Mouse (Mus musculus): ENCODE results near the gene Ankrd33b. TPM values are rescaled to one million over a fixed set of nuclear protein-coding genes. Genes with fewer than 3 reads are reported as not detected.

The Ankrd33b gene
- total RNA-seq, 1 experiment from 2014 or later: 0.23 TPM

- no peak for ATAC-seq (replicated peaks; ENCODE audit: low read depth, poor library complexity, severe bottlenecking)
Observed at GRCm38 (mm10) chr15:31343602-31344001, 23.9 kb downstream of the Ankrd33b start.

- no peak for ATAC-seq (replicated peaks; ENCODE audit: low read depth, poor library complexity, severe bottlenecking)
Observed at GRCm38 (mm10) chr15:31342496-31342901, 25.0 kb downstream of the Ankrd33b start.

GRCm38 (mm10) chr15:31342001-31342400 lies 25.5 kb downstream of the Ankrd33b start:
- ATAC-seq (replicated peaks; ENCODE audit: low read depth, poor library complexity, severe bottlenecking): 0 out of 2 replicates have a peak, but pooled peaks have one; percentile 19

- peak; percentile 13 for ATAC-seq (replicated peaks; ENCODE audit: low read depth, poor library complexity, severe bottlenecking)
Observed at GRCm38 (mm10) chr15:31338656-31339291, 28.8 kb downstream of the Ankrd33b start.

- ATAC-seq (replicated peaks; ENCODE audit: low read depth, poor library complexity, severe bottlenecking): no peak
Observed at GRCm38 (mm10) chr15:31337983-31338382, 29.5 kb downstream of the Ankrd33b start.

GRCm38 (mm10) chr15:31337192-31337741 lies 30.3 kb downstream of the Ankrd33b start:
- no peak for ATAC-seq (replicated peaks; ENCODE audit: low read depth, poor library complexity, severe bottlenecking)

- peak; percentile 75 for ATAC-seq (replicated peaks; ENCODE audit: low read depth, poor library complexity, severe bottlenecking)
Observed at GRCm38 (mm10) chr15:31336685-31337084, 30.8 kb downstream of the Ankrd33b start.

GRCm38 (mm10) chr15:31334829-31335228 lies 32.7 kb downstream of the Ankrd33b start:
- ATAC-seq (replicated peaks; ENCODE audit: low read depth, poor library complexity, severe bottlenecking): no peak

- ATAC-seq (replicated peaks; ENCODE audit: low read depth, poor library complexity, severe bottlenecking): peak; percentile 57
Observed at GRCm38 (mm10) chr15:31332541-31333163, 34.9 kb downstream of the Ankrd33b start.

- ATAC-seq (replicated peaks; ENCODE audit: low read depth, poor library complexity, severe bottlenecking): no peak
Observed at GRCm38 (mm10) chr15:31331742-31332141, 35.8 kb downstream of the Ankrd33b start.

GRCm38 (mm10) chr15:31328082-31328614 lies 39.4 kb downstream of the Ankrd33b start:
- no peak for ATAC-seq (replicated peaks; ENCODE audit: low read depth, poor library complexity, severe bottlenecking)

- peak; percentile 67 for ATAC-seq (replicated peaks; ENCODE audit: low read depth, poor library complexity, severe bottlenecking)
Observed at GRCm38 (mm10) chr15:31325660-31326354, 41.7 kb downstream of the Ankrd33b start.

- ATAC-seq (replicated peaks; ENCODE audit: low read depth, poor library complexity, severe bottlenecking): no peak
Observed at GRCm38 (mm10) chr15:31324551-31324950, 43.0 kb downstream of the Ankrd33b start.

GRCm38 (mm10) chr15:31323684-31324083 lies 43.8 kb downstream of the Ankrd33b start:
- ATAC-seq (replicated peaks; ENCODE audit: low read depth, poor library complexity, severe bottlenecking): no peak

GRCm38 (mm10) chr15:31320598-31321377 lies 46.7 kb downstream of the Ankrd33b start:
- ATAC-seq (replicated peaks; ENCODE audit: low read depth, poor library complexity, severe bottlenecking): no peak

- no peak for ATAC-seq (replicated peaks; ENCODE audit: low read depth, poor library complexity, severe bottlenecking)
Observed at GRCm38 (mm10) chr15:31319046-31319445, 48.5 kb downstream of the Ankrd33b start.

- peak; percentile 10; the same call in 1 of the 2 replicates for ATAC-seq (replicated peaks; ENCODE audit: low read depth, poor library complexity, severe bottlenecking)
Observed at GRCm38 (mm10) chr15:31318158-31318955, 49.2 kb downstream of the Ankrd33b start.

- ATAC-seq (replicated peaks; ENCODE audit: low read depth, poor library complexity, severe bottlenecking): no peak
Observed at GRCm38 (mm10) chr15:31317056-31317805, 50.3 kb downstream of the Ankrd33b start.

Measured in common myeloid progenitor, adult 5-6 weeks (primary cell).